Mouse (Mus musculus): ENCODE results near the gene Lpar3. TPM values are rescaled to one million over a fixed set of nuclear protein-coding genes. Genes with fewer than 3 reads are reported as not detected.
A peak's percentile ranks its signal among the peaks of the same experiment; 100 is the strongest.

Gene Lpar3
- total RNA-seq, 2 experiments from 2014 or later, result 0.10 to 0.41 TPM

DNA sequence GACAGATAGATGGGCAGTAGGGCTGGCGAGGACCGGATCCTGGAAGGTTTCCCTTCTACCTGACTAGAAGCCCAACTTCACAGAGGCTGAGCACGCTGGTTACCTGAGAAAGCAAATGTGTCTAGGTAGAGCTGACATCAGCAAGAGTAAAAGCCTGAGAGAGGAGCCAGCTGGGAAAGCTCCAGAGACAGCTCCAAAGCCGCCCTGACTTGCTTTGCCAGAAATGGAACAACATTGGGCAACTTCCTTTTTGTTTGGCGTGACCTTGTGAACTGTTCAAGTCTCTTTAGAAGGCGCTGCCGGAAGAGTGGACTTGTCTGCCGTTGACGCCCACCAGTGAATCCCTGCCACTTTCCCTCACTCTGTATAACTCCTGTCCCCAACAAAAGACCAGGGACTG is 39.4 kb downstream of the Lpar3 start:
- peak in 1 of 2 experiments; percentile 7 for DNase-seq

DNA sequence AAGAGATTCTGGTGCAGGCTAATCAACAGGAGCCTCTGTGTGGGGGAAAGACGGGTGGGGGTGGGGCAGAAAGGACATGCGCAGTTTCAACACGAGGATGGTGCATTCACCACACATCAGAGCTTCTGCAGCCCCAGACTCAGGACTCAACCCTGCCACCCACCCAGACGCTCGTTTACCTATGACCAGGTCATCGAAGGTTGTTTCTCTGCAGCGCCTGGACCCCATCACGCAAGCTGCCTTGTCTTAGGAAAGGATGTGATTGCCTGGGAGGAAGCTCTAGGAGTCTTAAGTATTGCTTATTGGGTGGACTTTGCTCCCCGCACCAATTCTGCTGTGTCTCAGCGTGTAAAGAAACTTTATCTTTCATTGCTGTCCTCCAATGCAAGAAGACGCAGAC is 40.1 kb downstream of the Lpar3 start:
- DNase-seq, result no peak

DNA sequence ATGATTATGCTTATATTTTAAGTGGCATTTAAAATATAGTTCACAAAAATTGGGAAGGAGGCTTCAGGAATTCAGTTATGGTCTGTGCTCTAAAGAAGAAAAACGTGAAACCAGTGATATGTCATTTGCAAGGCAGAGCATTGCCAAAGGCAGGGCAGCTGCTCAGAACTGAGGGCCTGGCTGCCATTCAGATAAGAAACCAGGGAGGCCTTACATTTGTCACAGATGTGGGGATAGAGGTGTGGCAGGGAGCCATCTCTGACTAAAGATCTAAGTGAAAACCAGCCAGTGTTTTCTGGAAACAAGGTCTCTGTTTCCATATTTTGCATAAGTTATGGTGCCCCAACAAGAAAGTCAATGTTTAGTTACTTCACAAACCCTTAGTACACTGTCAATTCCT is 41.8 kb downstream of the Lpar3 start:
- no peak for DNase-seq

DNA sequence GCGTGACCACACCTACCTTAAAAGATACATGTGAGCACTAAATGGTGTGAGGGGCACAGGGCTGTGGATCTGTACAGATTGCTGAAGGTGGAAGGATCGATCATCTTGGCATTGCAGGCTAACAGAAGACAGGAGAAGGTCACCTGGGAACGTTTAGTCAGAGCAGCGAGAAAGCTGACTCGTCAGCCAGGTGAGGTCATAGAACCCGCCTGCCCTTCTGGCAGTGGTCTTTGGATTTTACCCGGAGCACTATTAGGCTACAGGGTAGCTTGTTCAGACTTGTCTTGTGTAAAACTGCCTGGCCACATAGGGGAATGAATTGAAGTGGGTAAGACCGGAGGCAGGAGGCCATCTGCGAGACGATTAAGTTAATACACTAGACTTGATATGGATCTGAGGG is 43.4 kb downstream of the Lpar3 start:
- no peak for DNase-seq

DNA sequence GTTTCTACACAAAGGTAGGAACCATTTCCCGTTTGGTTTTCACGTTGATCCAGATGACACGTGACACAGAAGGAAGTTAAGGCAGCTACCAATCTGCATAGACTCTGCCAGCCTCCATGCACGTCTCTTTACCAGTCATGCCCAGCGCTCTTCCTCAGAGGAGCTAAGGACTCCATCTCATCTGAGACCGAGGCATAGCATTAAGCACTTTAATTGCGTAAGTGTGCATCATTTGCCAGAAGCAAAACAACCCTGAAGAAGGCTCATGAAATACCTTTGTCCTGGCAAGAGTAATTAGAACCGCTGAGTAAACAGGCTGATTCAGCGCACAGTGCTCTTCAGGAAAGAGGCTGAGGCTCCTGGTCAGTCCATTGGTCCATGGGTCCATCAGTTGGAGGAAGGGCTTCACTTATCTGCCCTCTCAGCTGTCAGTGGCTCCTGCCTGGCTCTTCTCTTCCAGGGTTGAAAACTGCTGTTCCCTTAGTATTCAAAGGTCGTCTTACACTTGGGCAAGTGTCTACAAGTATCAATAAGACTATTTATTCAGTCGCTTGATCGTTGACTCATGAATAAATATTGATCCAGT is 44.9 kb downstream of the Lpar3 start:
- no peak for DNase-seq

DNA sequence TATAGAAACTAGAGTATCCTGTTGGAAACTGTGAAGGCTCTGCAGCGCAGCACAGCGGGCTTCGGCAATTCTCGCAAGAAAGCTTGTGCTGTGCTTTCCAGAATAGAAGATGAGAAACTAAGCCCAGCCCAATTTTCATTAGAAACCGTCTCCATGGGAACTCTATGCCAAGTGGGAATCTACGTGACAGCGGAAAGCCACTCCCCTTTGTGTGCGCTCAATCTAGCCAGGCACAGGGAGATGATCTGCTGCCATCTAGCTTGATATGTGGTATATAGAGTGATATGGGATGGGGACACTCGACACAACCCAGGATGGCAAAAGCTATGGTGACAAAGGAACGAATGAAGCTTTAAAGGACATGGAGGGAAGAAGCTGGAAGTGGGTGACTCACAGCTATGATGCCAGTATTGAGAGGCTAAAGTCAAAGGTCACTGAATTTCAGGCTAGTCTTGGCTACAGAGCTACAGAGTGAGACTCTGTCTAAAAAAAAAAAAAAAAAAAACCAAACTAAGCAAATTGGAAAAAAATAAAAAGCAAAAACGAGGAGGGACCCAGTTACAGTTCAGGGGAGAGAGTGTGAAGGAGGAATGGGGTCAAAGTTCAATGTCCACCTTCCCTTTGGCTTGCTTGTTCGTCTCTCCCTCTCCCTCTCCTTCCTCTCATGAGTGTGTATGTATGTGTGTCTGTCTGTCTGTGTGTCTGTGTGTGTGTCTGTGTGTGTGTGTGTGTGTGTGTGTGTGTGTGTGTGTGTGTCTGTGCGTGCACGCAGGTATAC is 47.5 kb downstream of the Lpar3 start:
- DNase-seq, result no peak

DNA sequence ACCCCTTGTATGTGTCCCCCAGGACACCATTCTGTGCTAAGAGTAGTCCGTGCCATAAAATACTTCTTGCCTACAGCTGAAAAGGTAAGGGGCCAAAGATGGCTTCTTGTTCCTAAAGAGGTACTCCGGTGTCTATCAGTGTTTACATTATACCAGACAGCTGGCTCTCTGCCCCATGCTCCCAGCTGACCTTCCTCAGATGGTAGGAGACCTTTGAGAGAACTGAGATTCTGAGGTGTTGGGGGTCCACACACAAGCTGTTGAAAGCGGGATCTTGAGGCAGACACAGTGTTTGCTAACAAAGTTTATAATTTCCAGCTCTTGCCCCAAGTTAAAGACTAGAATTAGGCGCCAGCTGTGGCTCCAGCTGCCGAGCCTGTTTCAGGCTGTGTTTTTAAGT is 53.7 kb downstream of the Lpar3 start:
- no peak for DNase-seq

DNA sequence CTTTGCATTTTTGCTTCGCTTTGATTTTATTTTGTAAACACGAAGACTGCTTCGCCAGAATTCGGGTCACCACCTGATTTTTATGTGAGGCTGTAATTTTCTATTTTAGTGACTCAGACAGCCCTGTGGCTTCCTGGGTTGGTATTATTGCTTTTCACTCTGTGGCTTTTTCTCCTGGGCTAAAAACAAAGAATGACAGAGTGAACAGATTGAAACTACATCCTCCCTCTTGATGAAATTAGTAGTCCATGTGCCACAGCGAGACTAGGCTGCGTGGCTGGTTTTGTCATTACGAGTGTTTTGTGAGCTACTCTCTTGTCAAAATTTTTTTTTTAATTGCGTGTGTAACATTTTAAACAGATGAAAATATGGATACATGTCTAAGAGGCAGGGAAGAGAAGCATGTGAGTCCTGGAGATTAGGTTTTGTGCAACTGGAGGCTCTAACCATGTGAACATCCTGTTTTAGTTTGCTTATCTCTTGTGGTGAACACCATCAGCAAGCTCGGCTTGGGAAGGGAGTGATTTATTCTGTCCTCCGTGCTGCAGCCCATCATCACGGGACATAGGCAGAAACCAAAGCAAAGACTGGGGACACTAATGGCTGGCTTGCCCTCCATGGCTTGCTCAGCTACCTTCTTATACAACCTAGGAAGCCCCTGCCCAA is 54.7 kb downstream of the Lpar3 start:
- DNase-seq, result no peak

DNA sequence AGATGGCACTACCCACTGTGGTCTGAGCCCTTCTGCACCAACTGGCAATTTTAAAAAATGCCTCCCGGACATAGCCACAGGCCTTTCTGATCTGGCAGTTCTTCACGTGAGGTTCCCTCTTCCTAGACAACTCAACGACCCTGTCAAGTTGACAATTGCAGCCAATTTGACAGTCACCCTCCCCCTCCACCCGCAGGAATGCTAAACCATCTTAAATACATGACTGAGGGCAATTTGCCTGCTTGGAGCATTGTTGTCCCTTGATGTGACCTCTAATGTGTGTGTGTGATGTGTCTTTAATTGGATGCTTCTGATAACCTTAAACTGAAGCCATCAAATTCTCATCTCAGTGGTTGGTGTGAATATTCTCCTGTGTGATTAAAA is 55.3 kb downstream of the Lpar3 start:
- DNase-seq, result no peak

DNA sequence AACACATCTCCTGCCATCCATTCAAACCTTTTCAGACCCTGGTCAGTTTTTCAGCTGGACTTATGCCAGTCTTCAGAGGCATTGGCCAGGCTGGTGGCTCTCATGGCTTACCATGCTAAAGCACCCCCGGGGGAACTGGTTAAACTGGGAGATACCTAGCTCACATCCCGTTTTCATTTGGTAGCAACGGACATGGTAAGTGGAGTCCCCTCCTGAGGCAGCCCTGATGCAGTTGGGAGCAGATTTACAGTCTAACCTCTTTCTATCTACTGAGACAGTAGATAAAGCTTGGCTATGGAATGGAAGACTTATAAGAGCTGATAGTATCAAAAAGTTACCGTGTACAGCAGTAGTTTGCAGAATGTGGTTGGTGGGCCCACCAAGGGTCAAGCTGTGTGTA is 56.2 kb downstream of the Lpar3 start:
- no peak for DNase-seq

DNA sequence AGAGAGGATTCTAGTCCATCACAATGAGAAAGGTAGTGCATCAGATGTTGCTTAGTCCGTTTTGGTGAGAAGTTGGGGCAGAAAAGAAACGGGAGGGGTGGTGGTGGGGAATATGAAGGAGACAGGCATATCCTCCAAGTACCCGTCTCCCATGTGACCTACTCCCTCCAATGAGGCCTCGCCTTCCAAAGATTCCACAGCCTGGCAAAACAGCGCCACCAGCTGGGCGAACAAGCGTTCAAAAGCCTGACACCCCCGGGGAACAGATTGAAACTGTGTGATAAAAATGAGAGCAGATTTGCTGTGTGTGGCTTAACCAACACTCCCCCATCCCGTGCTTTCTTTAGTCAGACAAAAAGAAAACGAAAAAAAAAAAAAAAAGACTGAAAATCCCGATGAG is 56.7 kb downstream of the Lpar3 start:
- DNase-seq, result peak in 1 of 2 experiments; percentile 15

DNA sequence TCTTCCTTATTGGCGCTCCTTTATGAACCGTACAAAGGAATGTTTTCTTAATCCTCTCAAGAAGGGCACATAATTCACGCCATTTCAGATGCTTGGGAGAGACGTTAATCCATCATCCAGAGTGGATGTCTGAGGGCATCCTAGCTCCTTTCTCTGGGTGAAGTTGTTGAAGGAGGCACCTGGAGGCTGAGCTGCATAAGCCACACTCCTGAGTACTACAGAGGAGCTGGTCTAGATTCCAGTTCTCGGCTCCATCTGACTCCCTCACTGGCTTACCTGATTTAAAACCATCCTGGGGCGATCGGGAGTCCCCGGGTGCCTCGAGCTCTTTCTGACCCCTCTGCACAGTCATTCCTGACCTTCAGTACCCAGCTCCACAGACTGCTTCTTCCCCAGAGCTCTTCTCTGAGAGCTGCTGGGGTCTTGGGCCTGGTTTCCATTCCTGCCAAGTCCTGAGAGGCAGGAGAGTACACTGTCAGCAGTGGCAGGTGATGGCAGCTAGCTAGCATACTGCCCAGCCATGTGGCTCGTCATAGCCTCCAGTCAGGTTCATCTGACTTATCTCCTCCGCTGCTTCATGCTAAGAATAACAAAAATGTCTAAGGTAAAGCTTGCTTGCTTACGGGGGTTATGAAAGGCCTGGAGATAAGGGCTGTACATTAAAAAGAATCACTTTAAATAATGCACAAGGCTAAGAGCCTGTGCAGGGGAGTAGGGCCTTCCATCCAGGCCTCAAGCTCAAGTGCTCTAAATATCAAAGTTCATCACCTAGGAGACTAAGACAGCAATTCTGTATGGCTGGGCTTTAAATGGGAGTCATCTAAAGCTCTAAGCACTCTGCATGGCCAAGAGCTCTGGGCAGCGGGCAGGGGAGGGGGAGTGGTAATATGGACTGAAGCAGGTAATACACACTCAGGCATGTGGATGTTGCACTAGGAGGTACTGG is 57.7 kb downstream of the Lpar3 start:
- peak; percentile 8 to 29 for DNase-seq

DNA sequence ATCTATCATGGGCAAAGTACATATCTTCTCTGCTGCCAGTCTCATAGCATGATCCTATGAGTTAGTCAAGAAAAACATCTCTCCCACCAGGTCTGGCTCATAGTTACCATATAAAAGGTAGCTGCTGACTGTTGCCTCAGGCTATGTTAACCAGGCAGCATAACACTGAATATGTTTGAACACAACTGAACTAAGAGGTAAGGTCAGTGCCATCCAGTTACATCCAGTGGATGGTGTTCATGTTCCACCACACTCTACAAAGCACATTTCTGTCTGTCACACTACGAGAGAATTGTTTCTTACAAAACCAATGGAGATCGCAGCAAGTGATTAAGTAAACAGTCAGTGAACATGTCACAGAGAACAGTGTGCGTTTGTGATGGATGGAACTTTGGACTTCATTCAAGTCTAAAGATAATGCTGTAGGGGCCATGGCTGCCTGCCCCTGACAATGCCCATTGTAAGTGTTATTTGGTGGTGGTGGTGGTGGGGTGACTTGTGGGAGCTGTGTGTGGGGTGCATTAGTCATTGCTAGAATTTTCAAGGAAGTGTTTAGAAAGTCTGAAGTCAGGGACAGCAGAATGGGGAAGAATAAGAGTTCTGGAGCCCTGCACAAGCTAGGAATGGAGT is 63.1 kb downstream of the Lpar3 start:
- DNase-seq, result no peak

DNA sequence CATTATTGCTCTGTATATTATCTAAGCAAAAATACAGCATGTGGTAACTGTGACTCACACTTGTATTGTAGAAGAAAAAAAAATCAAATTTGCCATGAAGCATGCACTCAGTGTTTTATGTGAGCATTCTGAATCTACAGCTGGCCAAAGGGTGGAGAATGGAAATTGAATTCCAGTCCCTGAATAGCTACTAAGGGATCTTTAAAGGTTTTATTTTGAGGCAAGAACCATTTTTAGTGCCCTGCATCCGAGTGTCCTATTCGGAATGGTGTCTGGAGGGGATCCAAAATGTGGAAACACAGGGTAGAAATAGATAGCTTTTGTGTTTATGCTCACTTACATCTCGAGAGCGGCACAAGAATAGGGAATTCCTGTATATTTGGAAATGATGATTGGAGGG is 65.4 kb downstream of the Lpar3 start:
- no peak for DNase-seq

DNA sequence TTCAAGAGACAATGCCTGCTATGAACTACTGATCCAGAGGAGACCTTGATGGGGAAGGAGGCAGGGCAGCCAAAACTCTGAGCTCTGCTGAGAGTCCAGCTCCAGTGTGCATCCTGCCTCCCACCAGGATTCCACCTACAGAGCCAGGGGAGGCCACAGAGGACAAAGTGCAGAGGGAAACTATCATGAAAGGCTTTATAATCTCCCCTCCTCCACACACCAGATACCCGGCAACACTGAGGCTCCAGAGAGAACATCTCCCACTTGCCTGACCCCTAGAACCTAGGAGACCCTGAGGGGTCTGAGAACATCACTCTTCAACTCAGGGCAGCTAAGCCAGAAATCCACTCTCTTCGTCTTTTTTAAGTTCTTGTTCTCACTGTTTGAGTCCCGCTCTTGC is 71.2 kb downstream of the Lpar3 start:
- no peak for DNase-seq

DNA sequence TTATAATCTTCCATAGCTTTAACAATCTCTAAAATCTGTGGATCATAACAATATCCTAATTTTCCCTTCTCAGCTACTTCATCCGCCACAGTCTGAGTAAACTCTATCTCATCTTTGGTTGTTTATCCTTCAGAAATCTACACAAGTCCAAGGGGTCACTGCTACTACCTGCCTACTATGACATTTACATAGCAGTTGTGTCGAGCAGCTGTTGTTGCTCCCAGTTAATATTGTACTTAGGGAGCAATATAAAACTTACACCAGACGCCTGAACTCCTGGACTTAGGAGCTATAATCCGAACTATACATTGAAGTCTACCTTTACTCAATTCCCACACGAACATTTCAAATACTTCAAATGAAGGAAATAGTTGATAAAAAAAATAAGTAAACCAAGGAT is 71.8 kb downstream of the Lpar3 start:
- DNase-seq, result no peak

DNA sequence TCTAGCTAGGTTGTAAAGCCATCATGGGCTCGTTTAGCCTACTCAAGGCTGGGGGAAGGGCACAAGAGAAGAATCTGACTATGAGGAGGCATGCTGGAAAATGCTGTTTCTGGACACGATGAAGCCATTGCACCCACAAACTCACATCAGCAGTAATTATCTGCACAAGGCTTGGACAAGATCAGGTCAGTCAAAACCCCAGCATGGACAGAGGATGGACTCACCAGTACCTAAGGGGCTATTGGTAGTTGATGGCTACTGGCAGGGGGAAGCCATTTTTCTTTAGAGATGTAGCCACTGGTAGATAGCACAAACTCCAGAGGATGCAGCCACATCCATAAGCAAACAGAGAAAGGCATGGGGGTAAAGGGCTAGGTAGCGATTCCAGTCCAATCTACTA is 81.7 kb downstream of the Lpar3 start:
- DNase-seq, result no peak

DNA sequence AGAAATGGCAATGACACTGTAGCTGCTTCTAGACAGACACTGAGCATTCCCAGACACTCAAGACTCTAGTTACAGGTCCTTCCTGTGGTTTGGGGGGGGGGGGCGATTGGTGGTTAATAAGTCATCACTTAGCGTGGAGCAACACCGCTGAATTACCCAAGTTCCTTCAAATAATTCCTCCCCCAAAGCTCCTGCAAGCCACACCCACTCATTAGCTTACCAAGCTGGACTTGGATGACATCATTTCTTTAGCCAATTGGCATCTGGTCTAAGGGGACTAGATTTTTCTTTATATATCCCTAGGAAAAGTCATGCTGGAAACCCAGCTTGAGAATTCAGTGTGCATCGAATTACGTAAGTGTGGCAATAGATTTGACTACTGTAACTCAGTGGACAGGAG is 82.4 kb downstream of the Lpar3 start:
- DNase-seq, result no peak

DNA sequence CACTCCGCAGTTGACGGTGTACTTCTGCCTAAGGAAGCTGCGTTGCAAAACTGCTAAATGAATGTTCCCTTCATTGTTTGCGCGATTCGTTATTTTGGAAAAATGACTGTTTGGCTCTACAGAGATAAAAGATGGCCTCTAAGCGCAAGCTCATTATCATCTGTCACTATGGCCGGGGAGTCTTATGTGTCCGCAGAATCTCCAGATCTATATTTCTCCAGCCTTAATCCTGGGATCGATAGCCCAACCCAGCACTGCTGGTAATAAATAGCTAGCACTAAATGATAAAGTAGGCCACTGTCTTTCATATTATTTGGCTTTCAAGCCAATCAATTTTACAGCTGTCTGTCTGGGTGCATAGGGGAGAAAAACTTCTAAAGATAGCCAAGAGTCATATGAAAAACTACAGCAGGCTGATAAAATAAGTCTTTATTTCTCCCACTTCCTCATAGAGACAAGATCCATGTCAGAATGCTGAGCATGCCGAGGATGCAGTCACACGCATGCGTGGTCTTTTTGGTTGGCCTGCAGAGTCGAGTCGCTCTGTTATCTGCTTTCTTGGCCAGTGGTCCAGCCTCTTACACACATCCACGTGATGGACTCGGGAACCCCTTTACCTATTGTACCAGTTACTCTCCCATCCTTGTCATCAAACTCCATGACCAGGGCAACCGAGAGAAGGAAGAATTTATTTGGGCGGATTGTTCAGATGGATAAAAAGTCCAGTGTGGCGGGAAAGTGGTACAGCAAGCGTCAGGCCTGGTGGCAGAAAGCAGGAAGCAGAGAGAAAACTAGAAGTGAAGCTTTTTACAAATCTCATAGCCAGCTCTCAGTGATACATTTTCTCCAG is 84.0 kb downstream of the Lpar3 start:
- no peak for DNase-seq

DNA sequence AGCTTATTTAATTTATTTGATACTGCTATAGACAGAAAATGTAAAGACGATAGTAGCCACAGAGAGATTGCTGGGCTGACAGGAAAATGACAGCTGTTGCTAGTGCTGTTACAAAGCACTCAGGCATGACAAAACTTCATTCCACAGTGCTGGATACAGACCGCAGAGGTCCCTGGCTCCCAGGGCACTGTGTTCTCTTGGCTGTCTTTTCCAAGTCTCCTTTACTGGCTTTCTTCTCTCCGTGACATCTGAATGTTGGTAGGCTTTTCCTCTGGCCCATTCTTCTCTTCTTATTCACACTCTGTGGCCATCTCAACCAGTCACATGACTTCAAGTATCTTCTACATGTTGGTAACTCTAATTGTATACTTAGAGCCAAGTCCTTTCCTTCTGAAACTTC is 86.6 kb downstream of the Lpar3 start:
- DNase-seq, result no peak

DNA sequence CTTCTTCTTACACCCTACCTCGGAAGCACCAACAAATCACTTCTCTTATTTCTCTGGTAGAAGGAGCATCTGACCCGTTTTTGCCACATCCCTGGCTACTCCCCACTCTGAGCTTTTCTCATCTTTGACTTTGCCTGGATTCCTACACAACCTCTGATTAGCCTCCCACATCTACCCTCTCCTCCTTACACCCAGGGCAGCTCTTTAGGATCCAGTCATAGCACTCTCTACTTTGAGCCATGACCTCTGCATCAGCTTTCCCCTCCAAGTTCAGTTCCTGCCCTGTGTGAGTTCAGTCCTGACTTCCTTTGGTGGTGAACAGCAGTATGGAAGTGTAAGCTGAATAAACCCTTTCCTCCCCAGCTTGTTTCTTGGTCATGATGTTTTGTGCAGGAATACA is 87.1 kb downstream of the Lpar3 start:
- no peak for DNase-seq

All from heart, adult 18-20 months (tissue).